Mouse (Mus musculus) midbrain, embryonic 12.5 days (tissue): Measurements from ENCODE around the gene Cys1. TPM values are rescaled to one million over a fixed set of nuclear protein-coding genes. Genes with fewer than 3 reads are reported as not detected.
"Not testable (repeated sequence)": the region's sequence is repeated elsewhere in the genome, so short reads cannot be mapped to it uniquely, and the experiment has no call there.

Experiments used
- ATAC-seq: fragments of 200-750 bp; cut with Nextera tagmentation; 2 replicates; pipeline ENCODE4 v1.8.0; 2017; ENCODE audit warnings: low read depth, moderate TSS enrichment, moderate library complexity; ENCODE audit not compliant: low FRiP score
- H3K27ac ChIP-seq: fragments of 300-500 bp; sonication (generic); replicated peaks from 2 replicates; pipeline ENCODE4 v1.5.1; 2016; ENCODE audit warnings: mild to moderate bottlenecking
- H3K27me3 ChIP-seq: fragments of 300-500 bp; sonication (generic); 2 replicates; pipeline ENCODE4 v1.6.1; 2016; ENCODE audit warnings: mild to moderate bottlenecking
- H3K36me3 ChIP-seq: fragments of 300-500 bp; sonication (generic); 2 replicates; pipeline ENCODE4 v1.6.1; 2016
- H3K4me1 ChIP-seq: fragments of 300-500 bp; sonication (generic); 2 replicates; pipeline ENCODE4 v1.6.1; 2016
- H3K4me2 ChIP-seq: fragments of 300-500 bp; sonication (generic); replicated peaks from 2 replicates; pipeline ENCODE4 v1.6.1; 2016; ENCODE audit warnings: mild to moderate bottlenecking, moderate library complexity
- H3K4me3 ChIP-seq: fragments of 300-500 bp; sonication (generic); 2 replicates; pipeline ENCODE4 v1.5.1; 2016; ENCODE audit warnings: mild to moderate bottlenecking
- H3K9ac ChIP-seq: fragments of 300-500 bp; sonication (generic); replicated peaks from 2 replicates; pipeline ENCODE4 v1.6.1; 2016; ENCODE audit warnings: mild to moderate bottlenecking, moderate library complexity
- H3K9me3 ChIP-seq: fragments of 300-500 bp; sonication (generic); 2 replicates; pipeline ENCODE4 v1.6.1; 2016; ENCODE audit warnings: mild to moderate bottlenecking
- WGBS: fragments of 180-500 bp; shearing (Covaris S2); methylation state at CpG from one replicate; pipeline ENCODE4 v1.1.7; 2016; 5-methylcytosine and 5-hydroxymethylcytosine counted together
- polyA plus RNA-seq: library from polyadenylated mRNA; unstranded; fragments of >200 nt; fragmentation: Nextera tagmentation; extraction: Ambion mirVana; gene quantifications from 2 replicates; pipeline ENCODE4 v1.2.1, GENCODE M21; 2016

Gene Cys1
- polyA plus RNA-seq, 1 experiment from 2014 or later: 1.7 TPM

DNA sequence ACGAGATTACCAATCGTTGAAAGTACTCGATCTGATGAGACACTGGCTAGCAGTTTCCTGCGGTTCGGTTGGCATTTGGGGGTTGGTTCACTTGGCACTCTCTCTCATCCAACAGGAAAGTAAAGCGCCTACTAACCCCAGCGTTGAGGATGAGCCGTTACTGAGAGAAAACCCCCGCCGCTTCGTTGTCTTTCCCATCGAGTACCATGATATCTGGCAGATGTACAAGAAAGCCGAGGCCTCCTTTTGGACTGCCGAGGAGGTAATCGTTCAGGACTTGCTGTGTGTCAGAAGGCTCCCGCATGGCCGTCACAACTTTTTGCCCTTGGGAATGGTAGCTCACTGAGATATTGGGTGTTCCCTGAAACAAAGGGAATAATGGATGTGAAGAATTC is 27.2 kb upstream of the Cys1 start:
- no peak for ATAC-seq
- Histone ChIP-seq H3K4me1 (peaks cover 55% of the 10 kb centered on the region), H3K36me3 (peaks cover 30% of the 10 kb centered on the region), H3K4me2 (peak overlapping the region; percentile 70), H3K9ac (peak overlapping the region; percentile 85), H3K9me3 (no peaks in the 10 kb centered on the region), H3K27ac (peak overlapping the region; percentile 77; the same call in 1 of the 2 replicates), H3K27me3 (no peaks in the 10 kb centered on the region; the same call in 1 of the 2 replicates), H3K4me3 (peak overlapping the region; percentile 84)
- WGBS: 1% methylated on average over 17 of the region's 17 CpGs

DNA sequence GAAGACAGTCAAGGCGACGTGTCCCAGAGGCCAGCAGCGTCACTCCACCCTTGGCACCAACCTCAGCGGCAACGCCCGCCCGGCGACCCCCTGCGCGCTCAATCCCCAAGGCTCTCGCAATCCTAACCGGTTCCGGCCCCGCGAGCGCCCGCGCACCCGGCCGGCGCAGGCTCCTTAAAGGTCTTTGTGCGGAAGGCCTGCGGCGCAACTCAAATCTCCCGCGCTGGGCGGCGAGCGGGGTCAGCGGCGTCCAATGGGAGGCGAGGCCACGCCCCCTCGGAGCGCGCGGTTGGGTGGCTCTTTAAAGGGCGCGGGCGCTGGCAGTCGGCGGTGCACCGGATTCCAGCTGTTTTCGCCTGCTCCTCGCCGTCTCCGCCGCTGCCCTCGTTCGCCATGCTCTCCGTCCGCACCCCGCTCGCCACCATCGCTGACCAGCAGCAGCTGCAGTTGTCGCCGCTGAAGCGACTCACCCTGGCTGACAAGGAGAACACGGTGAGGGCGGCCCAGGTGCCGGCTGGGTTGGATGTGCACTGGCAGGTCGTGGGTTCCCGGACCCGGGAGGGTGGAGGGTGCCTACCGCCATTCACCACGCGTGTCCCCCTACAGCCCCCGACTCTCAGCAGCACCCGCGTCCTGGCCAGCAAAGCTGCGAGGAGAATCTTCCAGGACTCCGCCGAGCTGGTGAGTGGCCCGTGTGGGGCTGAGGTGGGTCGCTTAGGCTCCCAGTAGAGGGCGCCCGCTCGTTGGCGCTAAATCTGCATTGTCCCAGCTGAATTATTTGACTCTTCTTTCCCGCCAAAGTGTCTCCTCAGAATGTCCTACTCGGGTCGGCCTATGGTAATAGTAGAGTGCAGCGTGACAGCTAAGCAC is 26.6 kb upstream of the Cys1 start, which contains the start of gene Rrm2:
Gene Rrm2, plus strand, starts transcription at position 288 of the 870 bp plus-strand sequence.
- no peaks in the 10 kb centered on the region; the same call in 1 of the 2 replicates for H3K27me3 ChIP-seq
- under 1% methylated on average over 81 of the region's 83 CpGs for WGBS
- H3K27ac ChIP-seq: peak within 1 kb of the TSS; percentile 77
- H3K9ac ChIP-seq: peak within 1 kb of the TSS; percentile 85
- H3K36me3 ChIP-seq: peaks cover 27% of the 10 kb centered on the region
- ATAC-seq: peak; percentile 93
- peak within 1 kb of the TSS; percentile 84 for H3K4me3 ChIP-seq
- peaks cover 55% of the 10 kb centered on the region for H3K4me1 ChIP-seq
- no peaks in the 10 kb centered on the region for H3K9me3 ChIP-seq
- peak within 1 kb of the TSS; percentile 70 for H3K4me2 ChIP-seq

DNA sequence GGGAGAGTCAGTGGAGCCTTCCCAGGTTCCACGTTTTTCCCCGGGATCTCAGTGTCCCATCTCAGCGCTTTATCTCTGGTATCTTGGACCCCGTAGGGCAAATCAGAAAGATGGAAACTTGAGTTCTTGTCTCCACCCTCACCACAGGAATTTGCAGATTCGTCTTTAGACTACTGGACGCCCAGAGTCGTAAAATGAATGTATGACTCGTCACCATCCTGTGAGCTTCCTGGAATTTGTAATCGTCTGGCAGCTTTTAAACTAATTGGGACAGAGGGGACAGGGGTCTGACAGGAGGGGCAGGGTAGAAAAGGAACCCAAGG is 25.8 kb upstream of the Cys1 start:
- Histone ChIP-seq H3K27me3 (no peaks in the 10 kb centered on the region; the same call in 1 of the 2 replicates), H3K27ac (peak overlapping the region; percentile 8; the same call in 1 of the 2 replicates), H3K4me1 (peaks cover 52% of the 10 kb centered on the region), H3K9ac (peak overlapping the region; percentile 85), H3K9me3 (no peaks in the 10 kb centered on the region), H3K4me3 (peak overlapping the region; percentile 84), H3K36me3 (peaks cover 20% of the 10 kb centered on the region), H3K4me2 (peak overlapping the region; percentile 70)
- WGBS: under 1% methylated on average over 9 of the region's 9 CpGs
- peak; percentile 1; the same call in 1 of the 2 replicates for ATAC-seq

DNA sequence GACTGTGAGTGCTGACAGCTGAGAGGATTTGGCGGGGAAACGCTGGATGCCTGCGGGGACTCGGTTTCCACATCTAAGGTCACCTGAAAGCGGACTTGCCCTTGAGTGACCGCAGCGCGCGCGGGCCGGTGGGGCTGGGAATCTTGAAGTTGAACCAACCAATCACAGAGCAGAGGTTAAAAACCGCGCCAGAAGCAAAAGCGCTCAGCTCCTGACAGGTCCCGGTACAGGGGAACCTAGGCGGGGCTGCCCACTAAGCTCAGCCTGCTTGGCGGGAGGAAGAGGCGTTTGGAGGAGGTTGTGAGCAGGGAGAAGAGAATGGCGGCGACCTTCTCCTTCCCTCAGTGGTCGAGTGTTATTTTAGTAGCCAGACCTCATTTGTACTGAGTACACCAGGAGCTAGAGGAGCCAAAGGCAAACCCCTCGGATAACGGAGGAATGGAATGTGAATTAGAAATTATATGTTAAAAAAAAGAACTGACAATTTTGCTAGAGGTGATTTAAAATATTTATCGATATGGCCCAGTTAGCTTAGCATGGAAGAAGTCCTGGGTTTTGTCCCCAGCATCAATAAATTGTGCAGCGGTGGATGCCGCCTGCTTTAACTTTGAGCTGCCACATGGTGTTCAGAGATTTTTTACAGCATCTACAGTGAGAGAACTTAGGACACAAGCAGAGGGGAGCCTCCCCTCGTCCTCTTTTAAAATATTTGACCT is 25.3 kb upstream of the Cys1 start:
- Histone ChIP-seq H3K9ac (peak overlapping the region; percentile 85), H3K9me3 (no peaks in the 10 kb centered on the region), H3K4me1 (peaks cover 47% of the 10 kb centered on the region), H3K36me3 (peaks cover 14% of the 10 kb centered on the region; the same call in 1 of the 2 replicates), H3K27ac (peak overlapping the region; percentile 8; the same call in 1 of the 2 replicates), H3K27me3 (no peaks in the 10 kb centered on the region; the same call in 1 of the 2 replicates), H3K4me3 (peak overlapping the region; percentile 84), H3K4me2 (peak overlapping the region; percentile 70)
- ATAC-seq: peak; percentile 45; the same call in 1 of the 2 replicates
- under 1% methylated on average over 27 of the region's 27 CpGs for WGBS

DNA sequence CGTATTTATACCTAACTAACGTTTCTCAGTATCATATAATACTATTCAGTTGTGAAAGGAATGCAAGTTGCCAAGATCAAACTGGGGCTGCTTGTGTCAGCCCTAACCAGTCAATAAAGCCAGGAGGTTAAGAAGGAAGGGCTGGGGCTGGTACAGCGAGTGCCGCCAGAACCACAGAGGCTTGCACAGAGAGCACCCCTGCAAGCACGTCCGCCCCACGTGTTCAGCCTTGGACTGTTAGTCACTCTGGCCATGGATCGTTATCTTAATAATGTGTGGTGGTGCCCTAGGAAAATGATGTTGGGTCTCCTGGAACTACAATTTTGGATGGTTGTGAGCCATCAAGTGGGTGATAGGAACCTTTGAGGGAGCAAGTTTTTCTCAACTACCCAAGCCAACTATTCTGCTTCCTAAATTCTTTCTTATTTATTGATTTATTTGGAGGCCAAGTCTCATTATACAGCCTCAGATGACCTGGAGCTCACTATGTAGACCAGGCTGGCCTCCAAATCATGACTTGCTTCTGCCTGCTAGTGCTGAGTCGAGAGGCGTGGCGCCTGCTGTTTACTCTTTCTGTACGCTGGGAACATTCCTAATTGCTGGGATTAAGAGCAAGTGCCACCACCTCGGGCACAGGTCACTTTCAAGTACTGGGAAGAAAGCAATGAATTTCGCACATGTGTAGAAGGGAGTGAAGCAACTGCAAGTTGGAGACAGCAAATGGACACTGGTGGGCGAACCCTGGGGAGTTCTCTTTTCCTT is 24.1 kb upstream of the Cys1 start:
- no peak overlapping the region for H3K4me3 ChIP-seq
- 87% methylated on average over 15 of the region's 15 CpGs for WGBS
- no peak overlapping the region for H3K4me2 ChIP-seq
- H3K27ac ChIP-seq: no peak overlapping the region
- H3K4me1 ChIP-seq: peaks cover 36% of the 10 kb centered on the region
- ATAC-seq: no peak
- H3K9me3 ChIP-seq: no peaks in the 10 kb centered on the region
- no peak overlapping the region for H3K9ac ChIP-seq
- peaks cover 3% of the 10 kb centered on the region; the same call in 1 of the 2 replicates for H3K36me3 ChIP-seq
- no peaks in the 10 kb centered on the region; the same call in 1 of the 2 replicates for H3K27me3 ChIP-seq

DNA sequence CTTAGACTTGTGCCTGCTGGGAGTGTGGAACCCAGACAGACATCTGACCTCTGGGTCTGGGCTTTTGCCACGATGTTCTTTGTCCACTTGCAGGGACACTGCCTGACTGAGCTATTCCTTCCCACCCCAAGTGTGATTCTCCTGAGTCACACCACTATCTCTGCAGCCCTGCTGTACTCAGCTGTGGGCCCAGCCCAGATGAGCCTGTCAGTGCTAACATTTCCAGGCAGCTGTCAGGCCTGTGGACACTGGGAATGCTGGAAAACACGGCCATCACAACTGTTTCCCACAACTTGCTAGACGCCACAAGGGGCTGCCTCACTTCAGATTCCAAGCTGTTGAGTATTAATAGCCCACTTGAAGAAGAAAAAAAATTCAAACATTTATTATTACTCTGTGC is 21.4 kb upstream of the Cys1 start:
- H3K9me3 ChIP-seq: no peaks in the 10 kb centered on the region
- H3K27ac ChIP-seq: no peak overlapping the region
- no peaks in the 10 kb centered on the region; the same call in 1 of the 2 replicates for H3K27me3 ChIP-seq
- no peak for ATAC-seq
- H3K4me2 ChIP-seq: no peak overlapping the region
- no peak overlapping the region for H3K9ac ChIP-seq
- H3K4me1 ChIP-seq: peaks cover 20% of the 10 kb centered on the region
- WGBS: 88% methylated on average over 3 of the region's 3 CpGs
- H3K36me3 ChIP-seq: no peaks in the 10 kb centered on the region
- H3K4me3 ChIP-seq: no peak overlapping the region

DNA sequence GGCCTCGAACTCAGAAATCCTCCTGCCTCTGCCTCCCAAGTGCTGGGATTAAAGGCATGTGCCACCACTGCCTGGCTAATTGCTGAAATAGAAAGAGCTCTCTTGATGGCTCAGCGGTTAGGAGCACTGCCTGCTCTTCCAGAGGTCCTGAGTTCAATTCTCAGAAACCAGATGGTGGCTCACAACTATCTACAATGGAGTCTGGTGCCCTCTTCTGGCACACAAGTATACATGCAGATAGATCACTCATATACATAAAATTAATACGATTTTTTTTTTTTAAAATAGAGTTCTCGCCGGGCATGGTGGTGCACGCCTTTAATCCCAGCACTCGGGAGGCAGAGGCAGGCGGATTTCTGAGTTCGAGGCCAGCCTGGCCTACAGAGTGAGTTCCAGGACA is 20.0 kb upstream of the Cys1 start:
- H3K4me2 ChIP-seq, H3K27me3 ChIP-seq, H3K9me3 ChIP-seq, H3K27ac ChIP-seq, H3K4me3 ChIP-seq, ATAC-seq, H3K4me1 ChIP-seq, H3K9ac ChIP-seq, H3K36me3 ChIP-seq: not testable (repeated sequence)
- 89% methylated on average over 9 of the region's 9 CpGs for WGBS

DNA sequence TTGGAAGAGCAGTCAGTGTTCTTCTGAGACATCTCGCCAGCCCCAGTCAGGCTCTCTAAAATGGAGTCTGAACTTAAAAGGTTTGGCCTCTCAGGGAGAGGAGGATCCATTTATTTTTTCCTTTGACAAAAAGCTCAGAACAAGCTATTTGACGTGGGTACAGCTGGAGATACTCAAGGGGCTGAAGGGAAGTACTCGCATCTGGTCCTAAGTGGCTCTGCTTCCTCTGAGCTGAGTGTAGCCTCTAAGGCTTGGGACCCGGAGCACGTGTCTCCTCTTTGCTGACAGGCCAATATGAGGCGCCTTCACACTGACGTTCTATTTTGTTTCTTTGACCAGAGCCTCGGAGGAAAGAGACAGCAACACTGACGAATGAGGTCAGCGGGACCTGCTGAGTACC is 18.0 kb upstream of the Cys1 start:
- Histone ChIP-seq H3K36me3 (no peaks in the 10 kb centered on the region), H3K27ac (no peak overlapping the region), H3K4me2 (no peak overlapping the region), H3K9me3 (no peaks in the 10 kb centered on the region), H3K9ac (no peak overlapping the region), H3K4me3 (no peak overlapping the region), H3K27me3 (no peaks in the 10 kb centered on the region; the same call in 1 of the 2 replicates), H3K4me1 (no peaks in the 10 kb centered on the region)
- WGBS: 80% methylated on average over 10 of the region's 10 CpGs
- no peak for ATAC-seq

DNA sequence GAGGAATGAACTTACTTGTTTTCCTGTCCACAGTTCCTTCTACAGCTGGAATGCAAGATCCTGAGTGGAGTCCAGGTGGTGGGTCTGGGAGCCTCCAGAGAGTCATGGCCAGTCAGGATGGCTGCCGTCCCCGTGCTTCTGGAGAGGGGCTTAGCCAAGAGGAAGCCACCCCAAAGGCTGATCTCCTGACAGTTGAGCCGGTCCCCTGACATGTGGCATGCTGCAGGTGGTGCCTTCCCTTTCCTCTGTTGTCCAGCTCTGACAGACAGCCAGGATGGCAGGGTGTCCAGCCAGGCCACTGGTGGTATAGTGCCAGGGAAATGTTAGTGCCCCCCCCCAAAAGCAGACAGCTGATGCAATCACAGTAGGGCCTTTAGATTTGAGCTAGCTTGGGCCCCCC is 16.9 kb upstream of the Cys1 start:
- Histone ChIP-seq H3K4me2 (no peak overlapping the region), H3K27ac (no peak overlapping the region), H3K4me3 (no peak overlapping the region), H3K9ac (no peak overlapping the region), H3K27me3 (no peaks in the 10 kb centered on the region; the same call in 1 of the 2 replicates), H3K9me3 (no peaks in the 10 kb centered on the region), H3K36me3 (no peaks in the 10 kb centered on the region), H3K4me1 (no peaks in the 10 kb centered on the region)
- no peak for ATAC-seq
- 66% methylated on average over 3 of the region's 3 CpGs for WGBS

DNA sequence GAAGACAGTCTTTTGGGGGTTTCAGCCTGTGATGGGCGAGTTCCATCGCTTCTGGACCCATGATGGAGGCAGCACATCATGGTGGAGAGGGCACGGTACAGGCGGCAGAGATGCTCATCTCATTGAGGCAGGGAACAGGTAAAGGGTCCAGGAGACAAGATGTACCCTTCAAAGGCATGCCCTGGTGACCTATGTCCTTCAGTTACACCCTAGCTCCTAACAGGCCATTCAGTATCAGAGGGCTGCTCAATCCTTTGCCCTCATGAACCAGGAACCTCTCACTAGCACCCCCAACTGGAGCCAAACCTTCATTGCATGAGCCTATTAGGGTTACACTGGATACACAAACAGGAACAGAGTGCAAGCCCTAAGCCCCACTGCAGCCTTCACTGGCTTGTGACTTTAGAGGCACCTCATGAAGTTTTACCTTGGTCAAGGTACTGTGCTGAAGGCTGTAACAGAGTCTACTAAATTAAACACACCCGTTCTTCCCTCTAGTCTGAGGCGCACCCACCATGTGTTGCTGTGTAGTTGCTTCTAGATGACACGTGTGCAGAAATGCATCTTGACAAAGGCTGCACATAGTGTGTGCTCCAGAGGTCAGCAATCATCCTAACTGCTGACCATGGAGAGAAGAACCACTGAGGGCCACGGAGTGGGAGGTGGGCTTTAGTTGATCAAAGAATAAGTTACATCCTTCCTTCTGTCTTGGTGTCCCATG is 16.0 kb upstream of the Cys1 start:
- Histone ChIP-seq H3K4me1 (no peaks in the 10 kb centered on the region), H3K9me3 (no peaks in the 10 kb centered on the region), H3K27ac (no peak overlapping the region), H3K9ac (no peak overlapping the region), H3K36me3 (no peaks in the 10 kb centered on the region), H3K4me2 (peak overlapping the region; percentile 26; the same call in 1 of the 2 replicates), H3K27me3 (no peaks in the 10 kb centered on the region; the same call in 1 of the 2 replicates), H3K4me3 (no peak overlapping the region)
- 56% methylated on average over 8 of the region's 8 CpGs for WGBS
- ATAC-seq: peak; percentile 56; the same call in 1 of the 2 replicates
